ENCODE assay signal across 17 mouse cellular contexts in genomic region chr19:50659144-50659543, GRCm38 (mm10). TPM values are rescaled to one million over a fixed set of nuclear protein-coding genes. Genes with fewer than 3 reads are reported as not detected.
DNase-seq lines count a peak whose midpoint lies in the region; ATAC-seq and TF ChIP-seq lines count a peak whose summit lies in the region.
"Had no signal": no experiment of that assay in that cellular context is flagged by ENCODE, and none has a peak within 500 bp of the region (broad histone marks: within the 10 kb centered on the region; RNA-seq: fewer than 3 reads in every experiment).

No protein-coding gene starts in this region.

- H3K27me3 ChIP-seq in myocyte (ENCODE audit: control insufficient read depth, insufficient read depth, insufficient read length), result no peaks in the 10 kb centered on the region
- H3K27me3 ChIP-seq: embryonic facial prominence, embryonic 15.5 days; hindbrain, embryonic 12.5 days; limb, embryonic 12.5 days; midbrain, embryonic 15.5 days had no signal

- no peak overlapping the region for H3K4me2 ChIP-seq in myocyte (ENCODE audit: low read depth)
- H3K4me2 ChIP-seq: embryonic facial prominence, embryonic 15.5 days; hindbrain, embryonic 12.5 days; limb, embryonic 12.5 days; midbrain, embryonic 15.5 days had no signal

- no peak for ATAC-seq in granulocyte monocyte progenitor cell, adult 5-6 weeks (replicated peaks; ENCODE audit: poor library complexity, severe bottlenecking)
- ATAC-seq: midbrain, embryonic 15.5 days had no signal

- no peak overlapping the region for H3K4me3 ChIP-seq in myocyte
- H3K4me3 ChIP-seq: embryonic facial prominence, embryonic 15.5 days; hindbrain, embryonic 12.5 days; limb, embryonic 12.5 days; midbrain, embryonic 15.5 days had no signal

- no peak overlapping the region for H3ac ChIP-seq in myocyte (ENCODE audit: control insufficient read depth, insufficient read length)

- peak; percentile 38 for DNase-seq in embryo, embryonic 10 days (ENCODE audit: low spot score)
- DNase-seq in embryo, embryonic 9.5 days (ENCODE audit: extremely low spot score), result no peak
- DNase-seq in ovary, postnatal 14 days (ENCODE audit: low spot score), result peak; percentile 3
- no peak for DNase-seq in ovary, postnatal 10 days (ENCODE audit: low spot score)
- peak; percentile 34 for DNase-seq in embryo, embryonic 10.5 days (ENCODE audit: low spot score)
- DNase-seq in thymus, adult 18-20 months, result no peak
- DNase-seq: cerebellum, adult 11 months; cerebellum, postnatal 25 days; kidney, adult 11 months; lung, postnatal 4 days; thymus, postnatal 25 days had no signal

- no peak for TF ChIP-seq POLR2A in myocyte (IDR thresholded peaks at IDR 0.05; ENCODE audit: insufficient read length, low read depth)

- H3K36me3 ChIP-seq in myocyte (ENCODE audit: control insufficient read depth, insufficient read depth), result no peaks in the 10 kb centered on the region
- H3K36me3 ChIP-seq: embryonic facial prominence, embryonic 15.5 days; hindbrain, embryonic 12.5 days; limb, embryonic 12.5 days; midbrain, embryonic 15.5 days had no signal

- H3K79me2 ChIP-seq in myocyte (ENCODE audit: control insufficient read depth, insufficient read depth), result no peaks in the 10 kb centered on the region

TF ChIP-seq in myocyte, 11 proteins besides CTCF, POLR2A, EP300 and RAD21:
- TF ChIP-seq E2F4 (IDR thresholded peaks at IDR 0.05; ENCODE audit: insufficient read depth) (no peak), REST (IDR thresholded peaks at IDR 0.05; ENCODE audit: insufficient read depth, insufficient read length) (peak; percentile 66)

RNA-seq across cellular contexts. Expression of gene Sorcs1, which starts 19.3 kb away (rescaled TPM):
- not detected for polyA plus RNA-seq in myocyte (2012; fragmentation: generic; extraction: Trizol)
- not detected in 2 replicates for total RNA-seq in granulocyte monocyte progenitor cell, adult 5-6 weeks (2014; fragmentation: Nextera tagmentation)
- total RNA-seq in granulocyte monocyte progenitor cell, adult 5-6 weeks (2017), result not detected in 2 replicates

Comparison
In these comparisons a context has a peak if more than half of its experiments do, and no peak if none do; other contexts are left out.
1. DNase-seq: peak in embryo, embryonic 10 days (single experiment), ovary, postnatal 14 days (single experiment) and embryo, embryonic 10.5 days (single experiment); none in embryo, embryonic 9.5 days (single experiment), ovary, postnatal 10 days (single experiment) and thymus, adult 18-20 months (0 of 2).